Mouse (Mus musculus): ENCODE results near the gene Parpbp.

- no peak for TF ChIP-seq HCFC1 (IDR thresholded peaks at IDR 0.05; ENCODE audit: borderline replicate concordance, insufficient read depth, low read length)
- TF ChIP-seq ZC3H11A (IDR thresholded peaks at IDR 0.05; ENCODE audit: borderline replicate concordance, low read depth, low read length), result no peak
- no peak for TF ChIP-seq ZNF384 (IDR thresholded peaks at IDR 0.05; ENCODE audit: low read depth, low read length)
- TF ChIP-seq CHD2 (IDR thresholded peaks at IDR 0.05; ENCODE audit: low read depth, low read length), result no peak
- no peak for TF ChIP-seq MAFK (IDR thresholded peaks at IDR 0.05; ENCODE audit: insufficient read depth, low read depth, low read length)
Observed at GRCm38 (mm10) chr10:88090772-88091171, 56.0 kb downstream of the Parpbp start, which contains the start of gene Pmch.

Measured in ES-E14 (cell line).